Mouse (Mus musculus): Measurements from ENCODE around the gene Wipi2. TPM values are rescaled to one million over a fixed set of nuclear protein-coding genes. Genes with fewer than 3 reads are reported as not detected.

The Wipi2 gene
- total RNA-seq, 2 experiments from 2014 or later = 34.7 to 38.9 TPM

GRCm38 (mm10) chr5:142682529-142682928 is 55.0 kb downstream of the Wipi2 start:
- intact Hi-C loops (cut with DNase I) = no loop called here

GRCm38 (mm10) chr5:142688866-142689265 is 61.4 kb downstream of the Wipi2 start:
- intact Hi-C loops (cut with DNase I) = no loop called here
- DNase-seq (ENCODE audit: low spot score) = no peak

More at GRCm38 (mm10) chr5:142682529-142682928, 55.0 kb downstream of the Wipi2 start:
- DNase-seq (ENCODE audit: low spot score) = no peak

GRCm38 (mm10) chr5:142690343-142690742 is 62.8 kb downstream of the Wipi2 start:
- no peak for DNase-seq (ENCODE audit: low spot score)
- intact Hi-C loops (cut with DNase I) = no loop called here

GRCm38 (mm10) chr5:142692248-142692647 is 64.8 kb downstream of the Wipi2 start, which contains the start of gene Slc29a4:
Slc29a4 (plus strand) TSS chr5:142692512.
- intact Hi-C loops (cut with DNase I) = no loop called here
- DNase-seq (ENCODE audit: low spot score) = no peak

- intact Hi-C loops (cut with DNase I) = no loop called here
- no peak for DNase-seq (ENCODE audit: low spot score)
Observed at GRCm38 (mm10) chr5:142692971-142693737, 65.7 kb downstream of the Wipi2 start.

- no peak for DNase-seq (ENCODE audit: low spot score)
- intact Hi-C loops (cut with DNase I) = no loop called here
Observed at GRCm38 (mm10) chr5:142693738-142694430, 66.4 kb downstream of the Wipi2 start.

GRCm38 (mm10) chr5:142694627-142695340 is 67.3 kb downstream of the Wipi2 start:
- intact Hi-C loops (cut with DNase I) = no loop called here
- no peak for DNase-seq (ENCODE audit: low spot score)

GRCm38 (mm10) chr5:142696258-142696657 is 68.8 kb downstream of the Wipi2 start:
- intact Hi-C loops (cut with DNase I) = no loop called here
- DNase-seq (ENCODE audit: low spot score) = no peak

- intact Hi-C loops (cut with DNase I) = no loop called here
- DNase-seq (ENCODE audit: low spot score) = no peak
Observed at GRCm38 (mm10) chr5:142696865-142697264, 69.4 kb downstream of the Wipi2 start.

- intact Hi-C loops (cut with DNase I) = no loop called here
- DNase-seq (ENCODE audit: low spot score) = no peak
Observed at GRCm38 (mm10) chr5:142697742-142698141, 70.2 kb downstream of the Wipi2 start.

GRCm38 (mm10) chr5:142700842-142701589 is 73.5 kb downstream of the Wipi2 start:
- no peak for DNase-seq (ENCODE audit: low spot score)
- intact Hi-C loops (cut with DNase I) = no loop called here

GRCm38 (mm10) chr5:142701651-142702510 is 74.4 kb downstream of the Wipi2 start:
- DNase-seq (ENCODE audit: low spot score) = no peak
- intact Hi-C loops (cut with DNase I) = no loop called here

GRCm38 (mm10) chr5:142702511-142703138 is 75.1 kb downstream of the Wipi2 start:
- no peak for DNase-seq (ENCODE audit: low spot score)
- intact Hi-C loops (cut with DNase I) = no loop called here

GRCm38 (mm10) chr5:142703569-142703968 is 76.1 kb downstream of the Wipi2 start:
- intact Hi-C loops (cut with DNase I) = no loop called here

GRCm38 (mm10) chr5:142707709-142708108 is 80.2 kb downstream of the Wipi2 start:
- no peak for DNase-seq (ENCODE audit: low spot score)
- intact Hi-C loops (cut with DNase I) = no loop called here

More at GRCm38 (mm10) chr5:142703569-142703968, 76.1 kb downstream of the Wipi2 start:
- DNase-seq (ENCODE audit: low spot score) = no peak

- intact Hi-C loops (cut with DNase I) = no loop called here
- DNase-seq (ENCODE audit: low spot score) = no peak
Observed at GRCm38 (mm10) chr5:142709436-142709835, 81.9 kb downstream of the Wipi2 start.

GRCm38 (mm10) chr5:142712373-142712772 is 84.9 kb downstream of the Wipi2 start:
- intact Hi-C loops (cut with DNase I) = no loop called here
- no peak for DNase-seq (ENCODE audit: low spot score)

GRCm38 (mm10) chr5:142713966-142714365 is 86.5 kb downstream of the Wipi2 start:
- intact Hi-C loops (cut with DNase I) = no loop called here

More at GRCm38 (mm10) chr5:142713966-142714365, 86.5 kb downstream of the Wipi2 start:
- no peak for DNase-seq (ENCODE audit: low spot score)

Measured in heart, postnatal 25 days (tissue).